Mouse (Mus musculus): ENCODE results near the gene Tmem8. TPM values are rescaled to one million over a fixed set of nuclear protein-coding genes. Genes with fewer than 3 reads are reported as not detected.
"Not testable (repeated sequence)": the region's sequence is repeated elsewhere in the genome, so short reads cannot be mapped to it uniquely, and the experiment has no call there.

The Tmem8 gene
- polyA plus RNA-seq, 1 experiment = 0.31 TPM

GRCm38 (mm10) chr17:26080867-26081266, 32.2 kb upstream of the Tmem8 start:
- no peaks in the 10 kb centered on the region for H3K4me1 ChIP-seq (ENCODE audit: control insufficient read depth)
- H3K9me3 ChIP-seq (ENCODE audit: control insufficient read depth, low read length) = no peaks in the 10 kb centered on the region
- TF ChIP-seq TAL1 (IDR thresholded peaks at IDR 0.05; ENCODE audit: low read length) (no peak), GATA1 (IDR thresholded peaks at IDR 0.05; ENCODE audit: low read length) (no peak)
- H3K4me3 ChIP-seq (replicated peaks) = no peak overlapping the region
- no peaks in the 10 kb centered on the region; the same call in 1 of the 2 replicates for H3K36me3 ChIP-seq (ENCODE audit: control insufficient read depth)
- H3K27me3 ChIP-seq (ENCODE audit: control insufficient read depth) = peaks cover 5% of the 10 kb centered on the region

- peaks cover 5% of the 10 kb centered on the region for H3K36me3 ChIP-seq (ENCODE audit: control insufficient read depth)
- TF ChIP-seq TAL1 (IDR thresholded peaks at IDR 0.05; ENCODE audit: low read length) (no peak), GATA1 (IDR thresholded peaks at IDR 0.05; ENCODE audit: low read length) (no peak)
- H3K9me3 ChIP-seq (ENCODE audit: control insufficient read depth, low read length) = peaks cover under 1% of the 10 kb centered on the region
- peaks cover 9% of the 10 kb centered on the region for H3K4me1 ChIP-seq (ENCODE audit: control insufficient read depth)
- H3K4me3 ChIP-seq (replicated peaks) = no peak overlapping the region
- H3K27me3 ChIP-seq (ENCODE audit: control insufficient read depth) = no peaks in the 10 kb centered on the region
Measured at GRCm38 (mm10) chr17:26087059-26087564, 26.0 kb upstream of the Tmem8 start.

- no peak for TF ChIP-seq TAL1 (IDR thresholded peaks at IDR 0.05; ENCODE audit: low read length)
- no peak for TF ChIP-seq GATA1 (IDR thresholded peaks at IDR 0.05; ENCODE audit: low read length)
- Histone ChIP-seq H3K36me3 (ENCODE audit: control insufficient read depth) (peaks cover 12% of the 10 kb centered on the region), H3K9me3 (ENCODE audit: control insufficient read depth, low read length) (peaks cover 3% of the 10 kb centered on the region), H3K27me3 (ENCODE audit: control insufficient read depth) (no peaks in the 10 kb centered on the region), H3K4me3 (replicated peaks) (peak within 1 kb of the TSS; percentile 66), H3K4me1 (ENCODE audit: control insufficient read depth) (peaks cover 27% of the 10 kb centered on the region)
Measured at GRCm38 (mm10) chr17:26089905-26090632, 23.0 kb upstream of the Tmem8 start, which contains the start of gene Decr2. Gene Decr2 (minus strand): TSS chr17:26090337.

GRCm38 (mm10) chr17:26094531-26095110, 18.5 kb upstream of the Tmem8 start:
- Histone ChIP-seq H3K27me3 (ENCODE audit: control insufficient read depth) (no peaks in the 10 kb centered on the region), H3K4me1 (ENCODE audit: control insufficient read depth) (peaks cover 38% of the 10 kb centered on the region), H3K36me3 (ENCODE audit: control insufficient read depth) (peaks cover 12% of the 10 kb centered on the region), H3K9me3 (ENCODE audit: control insufficient read depth, low read length) (peaks cover 3% of the 10 kb centered on the region), H3K4me3 (replicated peaks) (peak overlapping the region; percentile 69)
- TF ChIP-seq GATA1 (IDR thresholded peaks at IDR 0.05; ENCODE audit: low read length) = no peak
- no peak for TF ChIP-seq TAL1 (IDR thresholded peaks at IDR 0.05; ENCODE audit: low read length)

- peak within 1 kb of the TSS; percentile 69 for H3K4me3 ChIP-seq (replicated peaks)
- H3K27me3 ChIP-seq (ENCODE audit: control insufficient read depth) = no peaks in the 10 kb centered on the region; the same call in 1 of the 2 replicates
- TF ChIP-seq TAL1 (IDR thresholded peaks at IDR 0.05; ENCODE audit: low read length) (no peak), GATA1 (IDR thresholded peaks at IDR 0.05; ENCODE audit: low read length) (no peak)
- peaks cover 12% of the 10 kb centered on the region for H3K36me3 ChIP-seq (ENCODE audit: control insufficient read depth)
- H3K9me3 ChIP-seq (ENCODE audit: control insufficient read depth, low read length) = peaks cover 3% of the 10 kb centered on the region
- H3K4me1 ChIP-seq (ENCODE audit: control insufficient read depth) = peaks cover 34% of the 10 kb centered on the region
Measured at GRCm38 (mm10) chr17:26095121-26095740, 17.9 kb upstream of the Tmem8 start, which contains the start of gene Nme4. Gene Nme4 (minus strand): TSS chr17:26095602.

- TF ChIP-seq GATA1 (IDR thresholded peaks at IDR 0.05; ENCODE audit: low read length) (no peak), TAL1 (IDR thresholded peaks at IDR 0.05; ENCODE audit: low read length) (no peak)
- Histone ChIP-seq H3K9me3 (ENCODE audit: control insufficient read depth, low read length) (no peaks in the 10 kb centered on the region), H3K36me3 (ENCODE audit: control insufficient read depth) (no peaks in the 10 kb centered on the region; the same call in 1 of the 2 replicates), H3K4me1 (ENCODE audit: control insufficient read depth) (peaks cover 39% of the 10 kb centered on the region), H3K4me3 (replicated peaks) (no peak overlapping the region), H3K27me3 (ENCODE audit: control insufficient read depth) (no peaks in the 10 kb centered on the region; the same call in 1 of the 2 replicates)
Measured at GRCm38 (mm10) chr17:26098461-26098860, 14.6 kb upstream of the Tmem8 start.

GRCm38 (mm10) chr17:26099316-26099715, 13.8 kb upstream of the Tmem8 start:
- not testable (repeated sequence) for H3K9me3 ChIP-seq (ENCODE audit: control insufficient read depth, low read length); H3K27me3 ChIP-seq (ENCODE audit: control insufficient read depth); H3K36me3 ChIP-seq (ENCODE audit: control insufficient read depth); H3K4me3 ChIP-seq (replicated peaks)
- peaks cover 30% of the 10 kb centered on the region for H3K4me1 ChIP-seq (ENCODE audit: control insufficient read depth)

GRCm38 (mm10) chr17:26100166-26100565, 12.9 kb upstream of the Tmem8 start:
- Histone ChIP-seq H3K9me3 (ENCODE audit: control insufficient read depth, low read length) (no peaks in the 10 kb centered on the region), H3K27me3 (ENCODE audit: control insufficient read depth) (no peaks in the 10 kb centered on the region; the same call in 1 of the 2 replicates), H3K4me3 (replicated peaks) (no peak overlapping the region), H3K4me1 (ENCODE audit: control insufficient read depth) (peaks cover 22% of the 10 kb centered on the region), H3K36me3 (ENCODE audit: control insufficient read depth) (no peaks in the 10 kb centered on the region)
- TF ChIP-seq TAL1 (IDR thresholded peaks at IDR 0.05; ENCODE audit: low read length) = no peak
- no peak for TF ChIP-seq GATA1 (IDR thresholded peaks at IDR 0.05; ENCODE audit: low read length)

GRCm38 (mm10) chr17:26101478-26101877, 11.6 kb upstream of the Tmem8 start:
- Histone ChIP-seq H3K9me3 (ENCODE audit: control insufficient read depth, low read length) (no peaks in the 10 kb centered on the region), H3K36me3 (ENCODE audit: control insufficient read depth) (no peaks in the 10 kb centered on the region), H3K4me3 (replicated peaks) (no peak overlapping the region), H3K27me3 (ENCODE audit: control insufficient read depth) (no peaks in the 10 kb centered on the region; the same call in 1 of the 2 replicates), H3K4me1 (ENCODE audit: control insufficient read depth) (peaks cover 13% of the 10 kb centered on the region)
- TF ChIP-seq GATA1 (IDR thresholded peaks at IDR 0.05; ENCODE audit: low read length) (no peak), TAL1 (IDR thresholded peaks at IDR 0.05; ENCODE audit: low read length) (no peak)
